Mouse (Mus musculus): ENCODE measurements at regions not wholly inside any gene's neighbourhood (a gene's known extent, or its start where the extent isn't known, plus 50 kb on each side); places are given as distances from the start of the nearest gene placed in this dataset.

DNA sequence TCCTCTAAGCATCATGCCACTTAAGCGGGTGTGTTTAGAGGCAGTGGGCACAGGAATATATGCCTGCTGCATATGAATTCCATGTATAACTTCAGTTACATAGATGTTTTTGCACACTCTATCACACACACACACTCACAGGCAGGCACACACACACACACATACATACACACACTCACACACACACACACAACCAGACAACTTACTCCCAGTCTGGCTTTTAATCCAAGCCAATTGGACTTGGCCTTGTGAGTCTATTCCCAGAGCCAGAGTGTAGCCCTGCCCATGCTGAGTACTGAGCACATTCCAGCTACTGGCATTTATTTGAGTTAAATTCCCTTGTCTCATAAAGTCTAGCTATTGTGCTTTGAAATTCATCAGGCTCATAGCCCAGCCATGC lies 357.7 kb downstream of the Lmx1a start:
- no peak overlapping the region for H3K4me2 ChIP-seq (ENCODE audit: low read depth)
- no peak overlapping the region for H3K4me3 ChIP-seq (ENCODE audit: insufficient read depth in 1 of 2, low read depth in 2 of 2, low read length in 2 of 2)
- DNase-seq (ENCODE audit: low read depth in 3 of 3, low spot score in 3 of 3) = no peak
- no peak overlapping the region for H3K9ac ChIP-seq (replicated peaks)
- no peak overlapping the region for H3K27ac ChIP-seq
- H3K9me3 ChIP-seq (ENCODE audit: control insufficient read depth, low read length) = no peaks in the 10 kb centered on the region
- no peak for TF ChIP-seq EP300 (IDR thresholded peaks at IDR 0.05; ENCODE audit: low read depth)
- no peak for TF ChIP-seq CTCF (IDR thresholded peaks at IDR 0.05; ENCODE audit: low read depth)
- no peaks in the 10 kb centered on the region for H3K27me3 ChIP-seq (ENCODE audit: control insufficient read depth, insufficient read depth, low read length)
- no peaks in the 10 kb centered on the region for H3K36me3 ChIP-seq (replicated peaks; ENCODE audit: control insufficient read depth, insufficient read depth, low read depth)
- H3K4me1 ChIP-seq (replicated peaks; ENCODE audit: control insufficient read depth in 2 of 2, insufficient read depth in 2 of 2, low read length in 1 of 2) = no peaks in the 10 kb centered on the region
- WGBS (ENCODE audit: insufficient replicate concordance) = 83% methylated on average over 1 of the region's 1 CpGs
- ATAC-seq (ENCODE audit: insufficient read depth) = no peak

DNA sequence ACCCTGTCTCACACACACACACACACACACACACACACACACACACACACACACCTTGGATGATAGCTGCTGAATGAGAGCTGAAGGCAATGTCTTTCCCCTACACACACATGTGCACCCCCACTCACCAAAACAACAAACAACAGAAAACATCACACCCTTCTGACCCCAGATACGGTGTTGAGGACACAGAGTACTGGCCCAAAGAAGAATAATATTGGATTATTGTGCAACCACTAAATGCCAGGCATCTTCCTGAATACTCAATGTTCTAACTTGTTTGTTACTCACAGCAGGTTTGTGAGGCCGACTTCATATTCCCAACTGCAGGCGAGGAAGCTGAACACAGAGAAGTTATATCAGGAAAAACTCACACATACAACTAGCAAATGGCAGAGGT lies 360.9 kb downstream of the Lmx1a start:
- H3K27ac ChIP-seq = no peak overlapping the region
- no peaks in the 10 kb centered on the region for H3K4me1 ChIP-seq (replicated peaks; ENCODE audit: control insufficient read depth in 2 of 2, insufficient read depth in 2 of 2, low read length in 1 of 2)
- H3K9me3 ChIP-seq (ENCODE audit: control insufficient read depth, low read length) = no peaks in the 10 kb centered on the region
- H3K4me2 ChIP-seq (ENCODE audit: low read depth) = no peak overlapping the region
- H3K9ac ChIP-seq (replicated peaks) = no peak overlapping the region
- H3K4me3 ChIP-seq (ENCODE audit: insufficient read depth in 1 of 2, low read depth in 2 of 2, low read length in 2 of 2) = no peak overlapping the region
- no peak for DNase-seq (ENCODE audit: low read depth in 3 of 3, low spot score in 3 of 3)
- TF ChIP-seq CTCF (IDR thresholded peaks at IDR 0.05; ENCODE audit: low read depth) (no peak), EP300 (IDR thresholded peaks at IDR 0.05; ENCODE audit: low read depth) (no peak)
- no peak for ATAC-seq (ENCODE audit: insufficient read depth)
- 60% methylated on average over 3 of the region's 3 CpGs for WGBS (ENCODE audit: insufficient replicate concordance)
- H3K27me3 ChIP-seq (ENCODE audit: control insufficient read depth, insufficient read depth, low read length) = no peaks in the 10 kb centered on the region
- H3K36me3 ChIP-seq (replicated peaks; ENCODE audit: control insufficient read depth, insufficient read depth, low read depth) = no peaks in the 10 kb centered on the region

DNA sequence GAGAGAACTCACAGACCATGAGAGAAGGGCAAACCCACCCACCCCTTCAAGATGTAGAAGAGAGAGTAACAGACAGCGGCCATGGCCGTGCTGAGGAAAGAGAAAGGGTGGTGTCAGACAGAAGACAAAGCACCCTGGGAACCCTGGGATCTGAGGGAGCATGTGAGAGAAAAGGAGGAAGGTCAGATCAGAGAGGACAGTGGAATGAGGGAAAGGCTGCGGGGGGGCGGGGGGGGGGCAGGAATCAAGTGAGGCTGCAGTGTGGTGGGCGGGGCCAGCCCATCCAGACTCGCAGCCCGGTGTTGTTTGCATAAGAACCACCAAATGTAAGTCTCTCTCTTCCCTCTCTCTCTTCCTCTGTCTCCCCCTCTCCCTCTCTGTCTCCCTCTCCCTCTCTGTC lies 367.4 kb downstream of the Lmx1a start:
- TF ChIP-seq CTCF (IDR thresholded peaks at IDR 0.05; ENCODE audit: low read depth) (no peak), EP300 (IDR thresholded peaks at IDR 0.05; ENCODE audit: low read depth) (no peak)
- Histone ChIP-seq H3K4me3 (ENCODE audit: insufficient read depth in 1 of 2, low read depth in 2 of 2, low read length in 2 of 2) (no peak overlapping the region), H3K27me3 (ENCODE audit: control insufficient read depth, insufficient read depth, low read length) (no peaks in the 10 kb centered on the region), H3K4me2 (ENCODE audit: low read depth) (no peak overlapping the region), H3K27ac (no peak overlapping the region), H3K36me3 (replicated peaks; ENCODE audit: control insufficient read depth, insufficient read depth, low read depth) (no peaks in the 10 kb centered on the region), H3K9ac (replicated peaks) (no peak overlapping the region), H3K9me3 (ENCODE audit: control insufficient read depth, low read length) (no peaks in the 10 kb centered on the region), H3K4me1 (replicated peaks; ENCODE audit: control insufficient read depth in 2 of 2, insufficient read depth in 2 of 2, low read length in 1 of 2) (no peaks in the 10 kb centered on the region)
- no peak for ATAC-seq (ENCODE audit: insufficient read depth)
- WGBS (ENCODE audit: insufficient replicate concordance) = 4% methylated on average over 5 of the region's 7 CpGs
- DNase-seq (ENCODE audit: low read depth in 3 of 3, low spot score in 3 of 3) = no peak

DNA sequence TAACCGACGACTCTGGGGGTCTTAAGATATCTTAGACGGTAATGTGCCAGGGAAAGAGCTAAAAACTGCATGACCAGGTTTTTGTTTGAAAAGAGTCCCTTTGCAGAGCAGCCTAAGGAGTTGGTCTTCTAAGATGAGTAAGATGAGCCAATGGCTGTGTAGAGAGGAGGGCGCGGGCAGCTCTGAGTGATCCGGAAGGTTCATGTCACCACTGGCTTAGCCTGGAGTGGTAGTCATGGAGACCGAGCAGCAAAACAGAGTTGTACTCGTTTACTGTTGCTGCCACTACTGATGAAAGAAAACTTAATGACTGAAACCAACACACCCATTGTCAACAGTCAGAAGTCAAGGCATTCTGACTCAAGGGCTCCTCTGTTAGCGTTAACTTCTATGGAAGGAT lies 368.4 kb downstream of the Lmx1a start:
- H3K4me1 ChIP-seq (replicated peaks; ENCODE audit: control insufficient read depth in 2 of 2, insufficient read depth in 2 of 2, low read length in 1 of 2) = no peaks in the 10 kb centered on the region
- TF ChIP-seq EP300 (IDR thresholded peaks at IDR 0.05; ENCODE audit: low read depth) (no peak), CTCF (IDR thresholded peaks at IDR 0.05; ENCODE audit: low read depth) (no peak)
- 63% methylated on average over 9 of the region's 9 CpGs for WGBS (ENCODE audit: insufficient replicate concordance)
- no peaks in the 10 kb centered on the region for H3K9me3 ChIP-seq (ENCODE audit: control insufficient read depth, low read length)
- H3K27me3 ChIP-seq (ENCODE audit: control insufficient read depth, insufficient read depth, low read length) = no peaks in the 10 kb centered on the region
- H3K36me3 ChIP-seq (replicated peaks; ENCODE audit: control insufficient read depth, insufficient read depth, low read depth) = no peaks in the 10 kb centered on the region
- ATAC-seq (ENCODE audit: insufficient read depth) = no peak
- H3K4me3 ChIP-seq (ENCODE audit: insufficient read depth in 1 of 2, low read depth in 2 of 2, low read length in 2 of 2) = no peak overlapping the region
- DNase-seq (ENCODE audit: low read depth in 3 of 3, low spot score in 3 of 3) = no peak
- H3K9ac ChIP-seq (replicated peaks) = no peak overlapping the region
- H3K4me2 ChIP-seq (ENCODE audit: low read depth) = no peak overlapping the region
- no peak overlapping the region for H3K27ac ChIP-seq

DNA sequence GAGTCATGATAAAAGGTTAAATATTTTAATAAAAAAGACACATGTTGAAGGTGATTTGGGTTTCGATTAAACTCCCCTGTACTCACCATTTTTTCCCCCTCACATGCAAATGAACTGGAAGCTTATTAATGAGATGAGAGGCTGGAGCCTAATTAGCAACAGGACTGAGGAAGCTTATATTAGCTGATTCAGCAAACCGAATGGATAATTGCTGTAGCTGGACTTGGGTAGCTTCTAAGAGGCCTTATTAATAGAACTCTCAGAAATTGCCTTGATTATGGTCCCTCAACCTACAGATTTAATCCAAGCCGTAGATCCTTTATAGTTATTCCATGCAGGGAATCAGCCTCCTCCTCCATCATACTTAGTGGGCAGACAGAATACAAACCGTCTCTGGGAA lies 369.7 kb downstream of the Lmx1a start:
- H3K9me3 ChIP-seq (ENCODE audit: control insufficient read depth, low read length) = no peaks in the 10 kb centered on the region
- 56% methylated on average over 4 of the region's 4 CpGs for WGBS (ENCODE audit: insufficient replicate concordance)

More for the DNA sequence above, 369.7 kb downstream of the Lmx1a start:
- TF ChIP-seq EP300 (IDR thresholded peaks at IDR 0.05; ENCODE audit: low read depth) = no peak
- no peak for TF ChIP-seq CTCF (IDR thresholded peaks at IDR 0.05; ENCODE audit: low read depth)
- DNase-seq (ENCODE audit: low read depth in 3 of 3, low spot score in 3 of 3) (no peak), ATAC-seq (ENCODE audit: insufficient read depth) (no peak)
- no peak overlapping the region for H3K27ac ChIP-seq
- H3K4me2 ChIP-seq (ENCODE audit: low read depth) = no peak overlapping the region
- H3K9ac ChIP-seq (replicated peaks) = no peak overlapping the region
- no peaks in the 10 kb centered on the region for H3K27me3 ChIP-seq (ENCODE audit: control insufficient read depth, insufficient read depth, low read length)
- no peaks in the 10 kb centered on the region for H3K36me3 ChIP-seq (replicated peaks; ENCODE audit: control insufficient read depth, insufficient read depth, low read depth)
- no peaks in the 10 kb centered on the region for H3K4me1 ChIP-seq (replicated peaks; ENCODE audit: control insufficient read depth in 2 of 2, insufficient read depth in 2 of 2, low read length in 1 of 2)
- H3K4me3 ChIP-seq (ENCODE audit: insufficient read depth in 1 of 2, low read depth in 2 of 2, low read length in 2 of 2) = no peak overlapping the region
